Mouse (Mus musculus): ENCODE measurements around the gene Kcnh1. TPM values are rescaled to one million over a fixed set of nuclear protein-coding genes. Genes with fewer than 3 reads are reported as not detected.

The Kcnh1 gene
- polyA plus RNA-seq, 1 experiment from 2014 or later, result 0.35 TPM

DNA sequence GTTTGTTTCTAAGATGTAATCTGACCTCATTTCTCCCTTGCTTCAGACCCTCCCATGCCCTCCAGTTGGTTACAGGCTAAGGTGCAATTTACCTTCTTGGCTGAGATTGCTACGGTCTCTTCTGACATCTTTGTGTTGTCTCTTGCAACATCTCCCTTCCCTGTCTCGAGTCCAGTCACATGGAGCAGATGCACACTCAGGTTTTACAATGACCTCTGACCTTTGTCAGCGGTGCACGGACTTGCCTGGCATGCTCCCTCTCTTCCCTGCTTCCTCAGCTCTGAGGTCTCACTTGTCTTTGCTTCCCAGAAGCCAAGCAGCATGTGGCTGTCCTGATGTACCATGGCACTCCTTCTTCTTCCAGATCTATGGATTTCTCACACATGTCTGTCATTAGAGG, 33.6 kb downstream of the Kcnh1 start:
- no peaks in the 10 kb centered on the region for H3K27me3 ChIP-seq (ENCODE audit: control insufficient read depth, insufficient read depth, low read length)
- H3K4me1 ChIP-seq (ENCODE audit: control insufficient read depth, insufficient read depth, low read length), result no peaks in the 10 kb centered on the region
- H3K36me3 ChIP-seq (ENCODE audit: control insufficient read depth, insufficient read depth, low read length), result no peaks in the 10 kb centered on the region
- no peak overlapping the region for H3K9ac ChIP-seq (replicated peaks; ENCODE audit: low read depth, low read length)
- H3K9me3 ChIP-seq (ENCODE audit: control insufficient read depth, low read depth, low read length), result peaks cover 5% of the 10 kb centered on the region; the same call in 1 of the 2 replicates
- no peak for ATAC-seq (ENCODE audit: insufficient number of reproducible peaks, insufficient read depth, low FRiP score, low read depth)
- no peak overlapping the region for H3K4me2 ChIP-seq (replicated peaks; ENCODE audit: low read depth, low read length)
- H3K4me3 ChIP-seq (ENCODE audit: low read depth, low read length), result no peak overlapping the region
- WGBS, result 23% methylated on average over 4 of the region's 4 CpGs
- H3K27ac ChIP-seq (ENCODE audit: low read length), result no peak overlapping the region

DNA sequence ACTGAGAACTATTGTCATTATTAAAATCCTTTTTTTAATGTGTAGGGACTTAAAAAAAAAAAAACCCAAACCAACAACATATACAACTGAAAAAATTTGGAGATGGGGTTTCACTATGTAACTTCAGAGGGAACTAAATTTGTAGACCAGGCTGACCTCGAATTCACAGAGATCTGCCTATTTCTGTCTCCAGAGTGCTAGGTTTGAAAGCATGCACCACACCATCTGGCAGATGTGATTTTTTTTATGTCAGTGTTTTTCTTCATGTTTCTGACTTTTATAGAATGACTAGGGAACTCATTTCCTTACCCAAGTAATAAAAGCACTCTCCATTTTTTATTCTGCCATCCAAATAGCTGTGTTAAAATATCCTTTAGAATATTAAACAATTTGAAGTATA, 42.1 kb downstream of the Kcnh1 start:
- 50% methylated on average over 1 of the region's 1 CpGs for WGBS
- ATAC-seq (ENCODE audit: insufficient number of reproducible peaks, insufficient read depth, low FRiP score, low read depth), result no peak
- no peak overlapping the region for H3K4me2 ChIP-seq (replicated peaks; ENCODE audit: low read depth, low read length)

DNA sequence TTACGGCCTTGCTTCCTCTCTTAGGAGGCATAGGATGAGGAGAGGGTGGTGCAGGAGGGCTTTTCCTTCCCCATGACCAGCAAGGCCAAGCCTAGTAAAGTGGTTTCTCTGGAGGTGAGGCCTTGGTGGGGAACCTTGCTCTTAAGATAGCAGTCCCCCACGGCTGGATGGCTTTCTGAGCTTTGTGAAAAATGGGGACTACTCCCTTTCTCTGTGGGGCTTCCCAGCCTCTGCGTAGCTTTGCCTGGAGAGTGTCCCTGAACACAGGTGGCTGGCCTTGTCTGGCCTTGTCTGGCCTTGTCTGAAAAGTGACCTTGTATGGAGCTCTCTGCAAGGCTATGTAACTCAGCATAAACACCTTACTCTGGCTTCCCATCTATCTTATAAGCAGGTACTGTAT, 56.3 kb downstream of the Kcnh1 start:
- H3K4me1 ChIP-seq (ENCODE audit: control insufficient read depth, insufficient read depth, low read length), result no peaks in the 10 kb centered on the region
- no peaks in the 10 kb centered on the region for H3K9me3 ChIP-seq (ENCODE audit: control insufficient read depth, low read depth, low read length)
- no peak for ATAC-seq (ENCODE audit: insufficient number of reproducible peaks, insufficient read depth, low FRiP score, low read depth)
- WGBS, result 67% methylated on average over 3 of the region's 3 CpGs
- H3K4me2 ChIP-seq (replicated peaks; ENCODE audit: low read depth, low read length), result no peak overlapping the region
- no peaks in the 10 kb centered on the region for H3K27me3 ChIP-seq (ENCODE audit: control insufficient read depth, insufficient read depth, low read length)
- H3K4me3 ChIP-seq (ENCODE audit: low read depth, low read length), result no peak overlapping the region
- no peak overlapping the region for H3K27ac ChIP-seq (ENCODE audit: low read length)
- no peaks in the 10 kb centered on the region for H3K36me3 ChIP-seq (ENCODE audit: control insufficient read depth, insufficient read depth, low read length)
- H3K9ac ChIP-seq (replicated peaks; ENCODE audit: low read depth, low read length), result no peak overlapping the region

More for the DNA sequence above, 42.1 kb downstream of the Kcnh1 start:
- Histone ChIP-seq H3K9me3 (ENCODE audit: control insufficient read depth, low read depth, low read length) (peaks cover 5% of the 10 kb centered on the region; the same call in 1 of the 2 replicates), H3K27ac (ENCODE audit: low read length) (no peak overlapping the region), H3K4me3 (ENCODE audit: low read depth, low read length) (no peak overlapping the region), H3K4me1 (ENCODE audit: control insufficient read depth, insufficient read depth, low read length) (no peaks in the 10 kb centered on the region), H3K9ac (replicated peaks; ENCODE audit: low read depth, low read length) (no peak overlapping the region), H3K36me3 (ENCODE audit: control insufficient read depth, insufficient read depth, low read length) (no peaks in the 10 kb centered on the region), H3K27me3 (ENCODE audit: control insufficient read depth, insufficient read depth, low read length) (no peaks in the 10 kb centered on the region)

DNA sequence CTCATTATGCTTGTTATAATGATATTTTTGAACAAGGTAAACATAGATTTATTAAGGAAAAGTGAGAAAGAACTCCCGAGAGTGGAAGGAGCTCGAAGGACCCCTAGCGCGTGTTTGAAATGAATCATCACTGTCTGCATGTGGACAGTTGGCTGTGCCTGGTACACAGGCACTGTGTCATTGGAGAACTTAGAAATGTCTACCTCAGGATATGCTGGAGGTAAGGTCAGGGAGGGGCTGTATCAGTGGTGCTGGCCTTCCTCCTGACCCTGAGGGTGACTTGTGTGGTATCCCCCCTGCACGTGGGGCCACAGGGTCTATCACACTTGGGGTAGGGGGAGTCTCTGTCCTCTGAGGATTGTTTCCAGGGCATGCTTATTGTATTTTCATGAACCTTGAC, 68.6 kb downstream of the Kcnh1 start:
- 79% methylated on average over 5 of the region's 5 CpGs for WGBS
- Histone ChIP-seq H3K27me3 (ENCODE audit: control insufficient read depth, insufficient read depth, low read length) (no peaks in the 10 kb centered on the region), H3K4me3 (ENCODE audit: low read depth, low read length) (no peak overlapping the region), H3K4me1 (ENCODE audit: control insufficient read depth, insufficient read depth, low read length) (no peaks in the 10 kb centered on the region), H3K27ac (ENCODE audit: low read length) (no peak overlapping the region), H3K4me2 (replicated peaks; ENCODE audit: low read depth, low read length) (no peak overlapping the region), H3K9me3 (ENCODE audit: control insufficient read depth, low read depth, low read length) (no peaks in the 10 kb centered on the region), H3K9ac (replicated peaks; ENCODE audit: low read depth, low read length) (no peak overlapping the region), H3K36me3 (ENCODE audit: control insufficient read depth, insufficient read depth, low read length) (no peaks in the 10 kb centered on the region)
- ATAC-seq (ENCODE audit: insufficient number of reproducible peaks, insufficient read depth, low FRiP score, low read depth), result no peak

DNA sequence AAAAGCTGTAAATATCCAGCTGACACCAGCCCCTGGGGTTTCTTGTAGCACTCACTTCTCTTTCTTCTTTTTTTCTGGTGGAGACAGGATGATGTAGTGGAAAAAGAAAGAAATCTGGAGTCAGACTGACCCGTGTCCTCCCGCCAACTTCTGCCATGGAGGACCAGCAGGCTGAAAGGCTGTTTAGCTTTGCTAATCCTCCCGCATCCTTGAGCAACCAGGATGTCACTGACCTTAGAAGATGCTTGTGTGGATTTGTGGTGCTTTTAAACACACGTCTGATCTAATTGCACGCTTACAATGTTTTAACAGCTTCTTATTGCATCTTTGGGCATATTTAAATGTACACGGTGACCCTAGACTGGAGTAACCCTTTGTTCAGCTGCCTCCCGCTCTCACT, 69.0 kb downstream of the Kcnh1 start:
- Histone ChIP-seq H3K4me1 (ENCODE audit: control insufficient read depth, insufficient read depth, low read length) (no peaks in the 10 kb centered on the region), H3K27ac (ENCODE audit: low read length) (no peak overlapping the region), H3K9me3 (ENCODE audit: control insufficient read depth, low read depth, low read length) (no peaks in the 10 kb centered on the region), H3K4me3 (ENCODE audit: low read depth, low read length) (no peak overlapping the region), H3K4me2 (replicated peaks; ENCODE audit: low read depth, low read length) (no peak overlapping the region), H3K9ac (replicated peaks; ENCODE audit: low read depth, low read length) (no peak overlapping the region), H3K36me3 (ENCODE audit: control insufficient read depth, insufficient read depth, low read length) (no peaks in the 10 kb centered on the region), H3K27me3 (ENCODE audit: control insufficient read depth, insufficient read depth, low read length) (no peaks in the 10 kb centered on the region)
- WGBS, result 58% methylated on average over 7 of the region's 7 CpGs
- no peak for ATAC-seq (ENCODE audit: insufficient number of reproducible peaks, insufficient read depth, low FRiP score, low read depth)

DNA sequence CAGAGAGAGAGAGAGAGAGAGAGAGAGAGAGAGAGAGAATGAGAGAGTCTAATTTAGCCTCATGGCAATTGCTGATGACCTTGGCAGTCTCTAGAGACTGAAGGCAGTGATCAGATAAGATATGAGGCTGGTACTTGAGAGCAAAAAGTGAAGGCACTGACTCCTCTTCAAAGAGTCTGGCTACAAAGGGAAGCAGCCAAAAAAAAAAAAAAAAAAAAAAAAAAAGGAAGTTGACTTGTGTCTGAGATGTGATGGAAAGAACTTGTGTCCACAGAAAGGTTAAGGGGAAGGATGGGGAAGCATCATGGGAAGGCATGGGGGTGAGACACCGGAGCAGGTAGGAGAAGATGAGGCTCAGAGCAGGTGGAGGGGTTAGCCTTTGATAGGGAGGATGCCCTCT, 75.1 kb downstream of the Kcnh1 start:
- no peak for ATAC-seq (ENCODE audit: insufficient number of reproducible peaks, insufficient read depth, low FRiP score, low read depth)
- Histone ChIP-seq H3K4me3 (ENCODE audit: low read depth, low read length) (no peak overlapping the region), H3K27ac (ENCODE audit: low read length) (no peak overlapping the region), H3K27me3 (ENCODE audit: control insufficient read depth, insufficient read depth, low read length) (no peaks in the 10 kb centered on the region), H3K9me3 (ENCODE audit: control insufficient read depth, low read depth, low read length) (no peaks in the 10 kb centered on the region), H3K9ac (replicated peaks; ENCODE audit: low read depth, low read length) (no peak overlapping the region), H3K4me1 (ENCODE audit: control insufficient read depth, insufficient read depth, low read length) (no peaks in the 10 kb centered on the region), H3K4me2 (replicated peaks; ENCODE audit: low read depth, low read length) (no peak overlapping the region), H3K36me3 (ENCODE audit: control insufficient read depth, insufficient read depth, low read length) (no peaks in the 10 kb centered on the region)
- 87% methylated on average over 1 of the region's 1 CpGs for WGBS

DNA sequence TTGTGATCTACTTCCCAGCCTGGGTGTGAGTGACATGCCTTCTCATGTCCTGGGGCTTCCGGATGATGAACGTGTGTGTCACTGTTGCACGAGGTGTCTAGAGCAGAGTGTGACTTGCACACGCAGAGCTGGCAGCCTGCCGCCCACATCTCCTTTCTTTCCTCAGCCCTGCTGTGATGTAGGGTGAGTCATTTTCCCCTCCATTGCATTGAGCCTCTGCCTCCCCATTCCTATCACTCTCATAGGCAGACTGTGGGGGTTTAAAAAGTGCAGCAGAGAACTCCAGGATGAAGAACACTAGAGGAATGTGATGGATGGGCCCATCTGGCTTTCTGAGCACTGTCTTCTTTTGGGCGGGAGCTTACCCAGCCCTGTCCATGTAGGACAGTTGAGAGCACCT, 76.4 kb downstream of the Kcnh1 start:
- Histone ChIP-seq H3K9ac (replicated peaks; ENCODE audit: low read depth, low read length) (no peak overlapping the region), H3K36me3 (ENCODE audit: control insufficient read depth, insufficient read depth, low read length) (no peaks in the 10 kb centered on the region), H3K4me3 (ENCODE audit: low read depth, low read length) (no peak overlapping the region), H3K4me2 (replicated peaks; ENCODE audit: low read depth, low read length) (no peak overlapping the region), H3K4me1 (ENCODE audit: control insufficient read depth, insufficient read depth, low read length) (no peaks in the 10 kb centered on the region), H3K27ac (ENCODE audit: low read length) (no peak overlapping the region), H3K27me3 (ENCODE audit: control insufficient read depth, insufficient read depth, low read length) (no peaks in the 10 kb centered on the region), H3K9me3 (ENCODE audit: control insufficient read depth, low read depth, low read length) (no peaks in the 10 kb centered on the region)
- ATAC-seq (ENCODE audit: insufficient number of reproducible peaks, insufficient read depth, low FRiP score, low read depth), result no peak
- 92% methylated on average over 6 of the region's 6 CpGs for WGBS

DNA sequence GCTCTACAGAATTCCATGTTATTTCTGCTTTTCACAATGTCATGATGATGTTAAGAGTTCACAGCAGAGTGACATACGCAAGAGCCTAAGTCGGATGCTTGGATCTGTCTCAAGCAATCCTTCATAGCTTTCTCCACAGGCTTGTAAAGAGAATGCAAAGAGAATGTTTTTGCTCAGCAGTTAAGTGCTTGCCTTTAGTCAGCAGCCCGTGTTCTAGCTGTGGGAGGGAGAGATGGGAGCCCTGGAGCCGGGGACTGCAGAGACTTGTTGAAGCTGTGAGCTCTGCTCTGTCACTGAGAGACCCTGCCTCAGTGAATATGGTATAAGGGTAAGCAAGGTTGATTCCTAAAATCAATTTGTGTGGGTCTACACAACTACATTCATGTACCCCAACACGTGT, 78.3 kb downstream of the Kcnh1 start:
- Histone ChIP-seq H3K4me3 (ENCODE audit: low read depth, low read length) (no peak overlapping the region), H3K9ac (replicated peaks; ENCODE audit: low read depth, low read length) (no peak overlapping the region), H3K27ac (ENCODE audit: low read length) (no peak overlapping the region), H3K4me2 (replicated peaks; ENCODE audit: low read depth, low read length) (no peak overlapping the region), H3K4me1 (ENCODE audit: control insufficient read depth, insufficient read depth, low read length) (no peaks in the 10 kb centered on the region), H3K27me3 (ENCODE audit: control insufficient read depth, insufficient read depth, low read length) (no peaks in the 10 kb centered on the region), H3K9me3 (ENCODE audit: control insufficient read depth, low read depth, low read length) (no peaks in the 10 kb centered on the region), H3K36me3 (ENCODE audit: control insufficient read depth, insufficient read depth, low read length) (no peaks in the 10 kb centered on the region)
- no peak for ATAC-seq (ENCODE audit: insufficient number of reproducible peaks, insufficient read depth, low FRiP score, low read depth)
- 63% methylated on average over 5 of the region's 5 CpGs for WGBS

DNA sequence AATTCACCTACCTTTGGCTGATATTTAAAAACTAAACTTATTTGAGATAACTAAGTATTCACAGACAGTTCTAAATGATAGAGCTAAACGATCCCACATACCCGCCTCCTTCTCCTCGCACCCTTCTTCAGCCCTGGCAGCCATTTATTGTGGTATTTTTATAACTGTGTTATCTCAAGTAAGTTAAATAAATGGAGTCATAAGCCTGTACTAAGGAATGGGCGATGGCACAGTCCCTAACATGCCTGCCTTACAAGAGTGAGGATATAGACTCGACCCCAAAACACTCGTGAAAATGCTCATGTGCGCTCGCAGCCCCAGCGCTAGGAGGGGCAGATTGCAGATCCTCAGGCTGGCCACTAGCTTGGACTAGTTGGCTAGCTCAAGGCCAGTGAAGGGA, 79.3 kb downstream of the Kcnh1 start:
- Histone ChIP-seq H3K27me3 (ENCODE audit: control insufficient read depth, insufficient read depth, low read length) (no peaks in the 10 kb centered on the region), H3K4me3 (ENCODE audit: low read depth, low read length) (no peak overlapping the region), H3K4me1 (ENCODE audit: control insufficient read depth, insufficient read depth, low read length) (no peaks in the 10 kb centered on the region), H3K27ac (ENCODE audit: low read length) (no peak overlapping the region), H3K9ac (replicated peaks; ENCODE audit: low read depth, low read length) (no peak overlapping the region), H3K36me3 (ENCODE audit: control insufficient read depth, insufficient read depth, low read length) (no peaks in the 10 kb centered on the region), H3K9me3 (ENCODE audit: control insufficient read depth, low read depth, low read length) (no peaks in the 10 kb centered on the region), H3K4me2 (replicated peaks; ENCODE audit: low read depth, low read length) (no peak overlapping the region)
- no peak for ATAC-seq (ENCODE audit: insufficient number of reproducible peaks, insufficient read depth, low FRiP score, low read depth)
- WGBS, result 75% methylated on average over 9 of the region's 9 CpGs
